Mouse (Mus musculus) heart, postnatal 0 days (tissue): ENCODE results near the gene Rcan1. TPM values are rescaled to one million over a fixed set of nuclear protein-coding genes. Genes with fewer than 3 reads are reported as not detected.
A peak's percentile ranks its signal among the peaks of the same experiment; 100 is the strongest.
"Not testable (repeated sequence)": the region's sequence is repeated elsewhere in the genome, so short reads cannot be mapped to it uniquely, and the experiment has no call there.

Source experiments
- ATAC-seq: fragments of 200-750 bp; cut with Nextera tagmentation; 2 replicates; pipeline ENCODE4 v1.8.0; 2017; ENCODE audit warnings: low read depth, moderate number of reproducible peaks, moderate library complexity; ENCODE audit not compliant: insufficient read depth
- DNase-seq: peaks from one replicate; pipeline ENCODE4 v3.0.0-alpha.2; 2016; ENCODE audit warnings: low spot score
- H3K27ac ChIP-seq: fragments of 300-500 bp; sonication (generic); 2 replicates; pipeline ENCODE4 v1.5.1; 2014; ENCODE audit warnings: low read depth, mild to moderate bottlenecking
- H3K27me3 ChIP-seq: fragments of 300-500 bp; sonication (generic); 2 replicates; pipeline ENCODE4 v1.6.1; 2014; ENCODE audit warnings: low read length, mixed read lengths; ENCODE audit not compliant: control insufficient read depth, insufficient read depth
- H3K36me3 ChIP-seq: fragments of 300-500 bp; sonication (generic); replicated peaks from 2 replicates; pipeline ENCODE4 v1.6.1; 2014; ENCODE audit warnings: low read length, mixed read lengths; ENCODE audit not compliant: control insufficient read depth, insufficient read depth
- H3K4me1 ChIP-seq: fragments of 300-500 bp; sonication (generic); 2 replicates; pipeline ENCODE4 v1.6.1; 2014; ENCODE audit warnings: antibody characterized with exemption; ENCODE audit not compliant: control insufficient read depth, insufficient read depth
- H3K4me2 ChIP-seq: fragments of 300-500 bp; sonication (generic); 2 replicates; pipeline ENCODE4 v1.6.1; 2014; ENCODE audit warnings: low read depth, mild to moderate bottlenecking, low read length, moderate library complexity
- H3K4me3 ChIP-seq: fragments of 300-500 bp; sonication (generic); 2 replicates; pipeline ENCODE4 v1.5.1; 2014; ENCODE audit warnings: low read depth, low read length
- H3K9ac ChIP-seq: fragments of 300-500 bp; sonication (generic); replicated peaks from 2 replicates; pipeline ENCODE4 v1.6.1; 2014; ENCODE audit warnings: low read depth, low read length, mixed read lengths
- H3K9me3 ChIP-seq: fragments of 300-500 bp; sonication (generic); replicated peaks from 2 replicates; pipeline ENCODE4 v1.6.1; 2016; ENCODE audit warnings: low read length; ENCODE audit not compliant: control insufficient read depth
- CTCF ChIP-seq: IDR thresholded peaks from 2 replicates; pipeline ENCODE4 v1.5.1; 2016; ENCODE audit warnings: antibody characterized with exemption, control low read depth, low read depth
- EP300 ChIP-seq: IDR thresholded peaks from 2 replicates; pipeline ENCODE4 v1.6.1; 2016; ENCODE audit warnings: antibody characterized with exemption, low read depth
- WGBS: fragments of 180-500 bp; shearing (Covaris S2); extraction: QIAGEN DNeasy Blood & Tissue Kit; methylation state at CpG from one replicate; pipeline ENCODE4 v1.1.7; 2014; 5-methylcytosine and 5-hydroxymethylcytosine counted together
- polyA plus RNA-seq: library from polyadenylated mRNA; unstranded; fragments of >200 nt; fragmentation: Nextera tagmentation; extraction: Ambion mirVana; gene quantifications from 2 replicates; pipeline ENCODE4 v1.2.1, GENCODE M21; 2015
- total RNA-seq: library from RNA; depleted of rRNA; stranded (reverse); fragments of >200 nt; gene quantifications from 2 replicates; pipeline ENCODE4 v1.2.3, GENCODE M21; 2014; ENCODE audit warnings: low replicate concordance; rRNA removed

The Rcan1 gene
- total RNA-seq (83.7 and 94.7 TPM in 2 replicates), polyA plus RNA-seq (52.8 and 64.6 TPM in 2 replicates)

- Histone ChIP-seq H3K4me1 (no peaks in the 10 kb centered on the region), H3K27me3 (no peaks in the 10 kb centered on the region), H3K27ac (no peak within 1 kb of the TSS), H3K36me3 (no peaks in the 10 kb centered on the region), H3K9me3 (no peaks in the 10 kb centered on the region), H3K4me3 (no peak within 1 kb of the TSS), H3K4me2 (no peak within 1 kb of the TSS), H3K9ac (no peak within 1 kb of the TSS)
- TF ChIP-seq EP300 (no peak), CTCF (no peak)
- DNase-seq, result no peak
- ATAC-seq, result no peak
- WGBS, result 69% methylated on average over 6 of the region's 6 CpGs
Measured at GRCm38 (mm10) chr16:92470706-92471105, at the start of gene Rcan1. Gene Rcan1 (minus strand): TSS chr16:92470867.

GRCm38 (mm10) chr16:92519820-92520492 lies 49.3 kb upstream of the Rcan1 start:
- WGBS, result 44% methylated on average over 13 of the region's 13 CpGs
- H3K4me1 ChIP-seq, result no peaks in the 10 kb centered on the region; the same call in 1 of the 2 replicates
- no peaks in the 10 kb centered on the region for H3K36me3 ChIP-seq
- DNase-seq, result peak; percentile 64
- peaks cover 5% of the 10 kb centered on the region; the same call in 1 of the 2 replicates for H3K27me3 ChIP-seq
- no peak for TF ChIP-seq EP300
- peak; percentile 68 for TF ChIP-seq CTCF
- H3K4me3 ChIP-seq, result no peak overlapping the region
- no peak overlapping the region for H3K9ac ChIP-seq
- no peaks in the 10 kb centered on the region for H3K9me3 ChIP-seq
- H3K27ac ChIP-seq, result no peak overlapping the region
- no peak for ATAC-seq
- H3K4me2 ChIP-seq, result no peak overlapping the region

- DNase-seq, result no peak
- H3K9ac ChIP-seq, result no peak overlapping the region
- no peak overlapping the region for H3K27ac ChIP-seq
- no peaks in the 10 kb centered on the region for H3K9me3 ChIP-seq
- H3K4me3 ChIP-seq, result no peak overlapping the region
- TF ChIP-seq EP300, result no peak
- no peak for TF ChIP-seq CTCF
- no peak overlapping the region for H3K4me2 ChIP-seq
- no peaks in the 10 kb centered on the region for H3K36me3 ChIP-seq
- WGBS, result 64% methylated on average over 4 of the region's 4 CpGs
- no peak for ATAC-seq
- H3K27me3 ChIP-seq, result no peaks in the 10 kb centered on the region; the same call in 1 of the 2 replicates
- no peaks in the 10 kb centered on the region; the same call in 1 of the 2 replicates for H3K4me1 ChIP-seq
Measured at GRCm38 (mm10) chr16:92518718-92519117, 48.1 kb upstream of the Rcan1 start.

GRCm38 (mm10) chr16:92516139-92516538 lies 45.5 kb upstream of the Rcan1 start:
- H3K27me3 ChIP-seq, result peaks cover 4% of the 10 kb centered on the region; the same call in 1 of the 2 replicates
- DNase-seq (peak; percentile 74), ATAC-seq (peak; percentile 81)
- no peak overlapping the region for H3K9ac ChIP-seq
- H3K9me3 ChIP-seq, result no peaks in the 10 kb centered on the region
- H3K27ac ChIP-seq, result no peak overlapping the region
- 26% methylated on average over 9 of the region's 9 CpGs for WGBS
- no peaks in the 10 kb centered on the region; the same call in 1 of the 2 replicates for H3K4me1 ChIP-seq
- H3K4me3 ChIP-seq, result no peak overlapping the region
- no peak for TF ChIP-seq EP300
- no peak for TF ChIP-seq CTCF
- no peak overlapping the region for H3K4me2 ChIP-seq
- no peaks in the 10 kb centered on the region for H3K36me3 ChIP-seq

- not testable (repeated sequence) for H3K9ac ChIP-seq, H3K4me3 ChIP-seq, ATAC-seq, DNase-seq, H3K27ac ChIP-seq, H3K9me3 ChIP-seq, H3K27me3 ChIP-seq, H3K36me3 ChIP-seq, H3K4me2 ChIP-seq, H3K4me1 ChIP-seq
- WGBS, result 76% methylated on average over 8 of the region's 9 CpGs
Measured at GRCm38 (mm10) chr16:92514896-92515295, 44.2 kb upstream of the Rcan1 start.
